Mouse (Mus musculus) splenic B cell, adult 2 months (primary cell): ENCODE measurements at regions not wholly inside any gene's neighbourhood (a gene's known extent, or its start where the extent isn't known, plus 50 kb on each side); places are given as distances from the start of the nearest gene placed in this dataset.

ENCODE experiments used
- DNase-seq: peaks from one replicate; pipeline ENCODE4 v3.0.0-alpha.2; 2011; ENCODE audit warnings: low read depth, low spot score
- H3K27me3 ChIP-seq: 2 replicates; pipeline ENCODE4 v1.6.1; 2012; ENCODE audit warnings: mild to moderate bottlenecking, low read length, moderate library complexity, mixed read lengths; ENCODE audit not compliant: control insufficient read depth, poor library complexity, insufficient read depth, severe bottlenecking
- H3K36me3 ChIP-seq: 2 replicates; pipeline ENCODE4 v1.6.1; 2012; ENCODE audit warnings: mild to moderate bottlenecking, low read length, moderate library complexity, mixed read lengths; ENCODE audit not compliant: control insufficient read depth, poor library complexity, insufficient read depth, severe bottlenecking

- no peaks in the 10 kb centered on the region; the same call in 1 of the 2 replicates for H3K27me3 ChIP-seq
- no peaks in the 10 kb centered on the region for H3K36me3 ChIP-seq
- no peak for DNase-seq
Observed at GRCm38 (mm10) chr2:78804931-78805330, 63.0 kb upstream of the Ube2e3 start.

GRCm38 (mm10) chr2:78803543-78803942, 64.4 kb upstream of the Ube2e3 start:
- no peak for DNase-seq

GRCm38 (mm10) chr2:78795446-78795845, 72.5 kb upstream of the Ube2e3 start:
- Histone ChIP-seq H3K27me3 (no peaks in the 10 kb centered on the region), H3K36me3 (no peaks in the 10 kb centered on the region)
- no peak for DNase-seq

More at GRCm38 (mm10) chr2:78803543-78803942, 64.4 kb upstream of the Ube2e3 start:
- no peaks in the 10 kb centered on the region; the same call in 1 of the 2 replicates for H3K27me3 ChIP-seq
- H3K36me3 ChIP-seq: no peaks in the 10 kb centered on the region

- no peaks in the 10 kb centered on the region for H3K36me3 ChIP-seq
- no peaks in the 10 kb centered on the region for H3K27me3 ChIP-seq
Observed at GRCm38 (mm10) chr2:78794734-78795133, 73.2 kb upstream of the Ube2e3 start.

GRCm38 (mm10) chr2:78789124-78789523, 78.8 kb upstream of the Ube2e3 start:
- Histone ChIP-seq H3K27me3 (no peaks in the 10 kb centered on the region), H3K36me3 (no peaks in the 10 kb centered on the region)
- no peak for DNase-seq

More at GRCm38 (mm10) chr2:78794734-78795133, 73.2 kb upstream of the Ube2e3 start:
- DNase-seq: no peak

- Histone ChIP-seq H3K36me3 (no peaks in the 10 kb centered on the region), H3K27me3 (no peaks in the 10 kb centered on the region)
- no peak for DNase-seq
Observed at GRCm38 (mm10) chr2:78788222-78788621, 79.7 kb upstream of the Ube2e3 start.

- no peaks in the 10 kb centered on the region for H3K36me3 ChIP-seq
- no peaks in the 10 kb centered on the region for H3K27me3 ChIP-seq
- DNase-seq: no peak
Observed at GRCm38 (mm10) chr2:78779949-78780348, 88.0 kb upstream of the Ube2e3 start.

- H3K36me3 ChIP-seq: no peaks in the 10 kb centered on the region
- H3K27me3 ChIP-seq: no peaks in the 10 kb centered on the region
- DNase-seq: no peak
Observed at GRCm38 (mm10) chr2:78777589-78777988, 90.3 kb upstream of the Ube2e3 start.

GRCm38 (mm10) chr2:78754362-78754761, 113.6 kb upstream of the Ube2e3 start:
- Histone ChIP-seq H3K36me3 (no peaks in the 10 kb centered on the region), H3K27me3 (no peaks in the 10 kb centered on the region)
- DNase-seq: no peak

GRCm38 (mm10) chr2:78753918-78754317, 114.0 kb upstream of the Ube2e3 start:
- no peaks in the 10 kb centered on the region for H3K27me3 ChIP-seq

GRCm38 (mm10) chr2:78730161-78730560, 137.8 kb upstream of the Ube2e3 start:
- Histone ChIP-seq H3K27me3 (no peaks in the 10 kb centered on the region), H3K36me3 (no peaks in the 10 kb centered on the region)
- DNase-seq: no peak

More at GRCm38 (mm10) chr2:78753918-78754317, 114.0 kb upstream of the Ube2e3 start:
- no peaks in the 10 kb centered on the region for H3K36me3 ChIP-seq
- no peak for DNase-seq

- H3K27me3 ChIP-seq: no peaks in the 10 kb centered on the region
- DNase-seq: no peak
- H3K36me3 ChIP-seq: no peaks in the 10 kb centered on the region
Observed at GRCm38 (mm10) chr2:78726060-78726459, 141.9 kb upstream of the Ube2e3 start.

GRCm38 (mm10) chr2:78724416-78724815, 143.5 kb upstream of the Ube2e3 start:
- no peak for DNase-seq
- H3K36me3 ChIP-seq: no peaks in the 10 kb centered on the region
- H3K27me3 ChIP-seq: no peaks in the 10 kb centered on the region

GRCm38 (mm10) chr2:78723423-78723822, 144.5 kb upstream of the Ube2e3 start:
- no peaks in the 10 kb centered on the region for H3K36me3 ChIP-seq
- H3K27me3 ChIP-seq: no peaks in the 10 kb centered on the region
- no peak for DNase-seq

GRCm38 (mm10) chr2:78722739-78723138, 145.2 kb upstream of the Ube2e3 start:
- H3K27me3 ChIP-seq: no peaks in the 10 kb centered on the region
- no peaks in the 10 kb centered on the region for H3K36me3 ChIP-seq
- no peak for DNase-seq

- Histone ChIP-seq H3K36me3 (no peaks in the 10 kb centered on the region), H3K27me3 (no peaks in the 10 kb centered on the region)
- no peak for DNase-seq
Observed at GRCm38 (mm10) chr2:78718550-78718949, 149.4 kb upstream of the Ube2e3 start.
